Mouse (Mus musculus) heart, embryonic 11.5 days (tissue): ENCODE measurements at regions not wholly inside any gene's neighbourhood (a gene's known extent, or its start where the extent isn't known, plus 50 kb on each side); places are given as distances from the start of the nearest gene placed in this dataset.
A peak's percentile ranks its signal among the peaks of the same experiment; 100 is the strongest.

Experiments used
- ATAC-seq: fragments of 200-750 bp; cut with Nextera tagmentation; replicated peaks from 2 replicates; pipeline ENCODE4 v1.8.0; 2017; ENCODE audit warnings: moderate library complexity; ENCODE audit not compliant: insufficient number of reproducible peaks, low FRiP score, low TSS enrichment
- H3K27ac ChIP-seq: fragments of 300-500 bp; sonication (generic); 2 replicates; pipeline ENCODE4 v1.5.1; 2014; ENCODE audit warnings: mild to moderate bottlenecking, low read depth, low read length
- H3K27me3 ChIP-seq: fragments of 300-500 bp; sonication (generic); 2 replicates; pipeline ENCODE4 v1.6.1; 2014; ENCODE audit warnings: mild to moderate bottlenecking, low read length, mixed read lengths; ENCODE audit not compliant: control insufficient read depth, insufficient read depth
- H3K36me3 ChIP-seq: fragments of 300-500 bp; sonication (generic); 2 replicates; pipeline ENCODE4 v1.6.1; 2014; ENCODE audit warnings: mild to moderate bottlenecking, low read length, moderate library complexity, mixed read lengths; ENCODE audit not compliant: control insufficient read depth, insufficient read depth
- H3K4me1 ChIP-seq: fragments of 300-500 bp; sonication (generic); 2 replicates; pipeline ENCODE4 v1.6.1; 2014; ENCODE audit warnings: low read length; ENCODE audit not compliant: control insufficient read depth, insufficient read depth
- H3K4me2 ChIP-seq: fragments of 300-500 bp; sonication (generic); 2 replicates; pipeline ENCODE4 v1.6.1; 2014; ENCODE audit warnings: mild to moderate bottlenecking, moderate library complexity
- H3K4me3 ChIP-seq: fragments of 300-500 bp; sonication (generic); 2 replicates; pipeline ENCODE4 v1.5.1; 2014; ENCODE audit warnings: low read depth, low read length
- H3K9ac ChIP-seq: fragments of 300-500 bp; sonication (generic); 2 replicates; pipeline ENCODE4 v1.6.1; 2014; ENCODE audit warnings: mild to moderate bottlenecking, low read depth, low read length, moderate library complexity
- H3K9me3 ChIP-seq: fragments of 300-500 bp; sonication (generic); replicated peaks from 2 replicates; pipeline ENCODE4 v1.6.1; 2016; ENCODE audit warnings: low read length; ENCODE audit not compliant: control insufficient read depth
- WGBS: fragments of 180-500 bp; shearing (Covaris S2); extraction: QIAGEN DNeasy Blood & Tissue Kit; methylation state at CpG from one replicate; pipeline ENCODE4 v1.1.7; 2014; ENCODE audit not compliant: insufficient replicate concordance; 5-methylcytosine and 5-hydroxymethylcytosine counted together

DNA sequence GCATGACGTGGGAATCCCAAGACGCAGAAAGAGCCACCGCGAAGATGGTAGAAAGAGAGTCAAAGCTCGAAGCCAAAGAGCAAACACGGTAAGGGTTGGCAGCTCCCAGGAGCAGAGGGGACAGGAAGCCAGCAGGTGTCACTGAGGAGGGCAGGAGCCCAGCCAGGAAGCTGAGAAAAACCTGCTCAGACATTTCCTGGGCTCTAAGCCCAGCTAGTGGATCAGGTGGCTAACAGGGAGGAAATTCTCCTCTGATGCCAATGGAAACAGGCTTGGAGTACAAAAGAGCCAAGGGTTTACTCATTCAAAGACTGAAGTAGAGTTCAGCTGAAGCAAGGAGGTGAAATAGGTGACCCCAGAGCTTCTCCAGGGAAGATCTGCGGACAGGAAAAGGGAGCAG lies 368.9 kb downstream of the Nkx6-1 start:
- Histone ChIP-seq H3K27ac (no peak overlapping the region), H3K27me3 (no peaks in the 10 kb centered on the region), H3K36me3 (no peaks in the 10 kb centered on the region), H3K4me1 (no peaks in the 10 kb centered on the region), H3K4me2 (no peak overlapping the region), H3K9ac (no peak overlapping the region), H3K4me3 (no peak overlapping the region), H3K9me3 (no peaks in the 10 kb centered on the region)
- WGBS = 69% methylated on average over 7 of the region's 7 CpGs
- no peak for ATAC-seq

DNA sequence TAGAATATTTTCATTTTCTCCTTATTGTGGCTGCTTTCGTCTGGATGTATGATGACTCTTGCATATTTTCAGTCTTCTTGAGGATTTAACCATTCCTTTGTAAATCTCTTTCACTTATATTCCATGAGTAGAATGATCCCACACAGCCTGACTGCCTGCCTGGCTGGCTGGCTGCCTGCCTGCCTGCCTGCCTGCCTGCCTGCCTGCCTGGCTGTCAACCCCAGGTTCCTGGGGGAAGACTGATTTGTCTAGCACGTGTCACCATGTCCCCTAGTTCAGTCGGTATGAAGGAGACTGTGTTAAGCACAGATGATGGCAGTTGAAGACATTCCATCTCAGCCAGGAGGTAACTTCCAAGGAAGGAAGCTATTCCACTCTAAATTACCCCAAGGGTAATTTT lies 370.8 kb downstream of the Nkx6-1 start:
- no peak for ATAC-seq
- no peak overlapping the region for H3K27ac ChIP-seq

DNA sequence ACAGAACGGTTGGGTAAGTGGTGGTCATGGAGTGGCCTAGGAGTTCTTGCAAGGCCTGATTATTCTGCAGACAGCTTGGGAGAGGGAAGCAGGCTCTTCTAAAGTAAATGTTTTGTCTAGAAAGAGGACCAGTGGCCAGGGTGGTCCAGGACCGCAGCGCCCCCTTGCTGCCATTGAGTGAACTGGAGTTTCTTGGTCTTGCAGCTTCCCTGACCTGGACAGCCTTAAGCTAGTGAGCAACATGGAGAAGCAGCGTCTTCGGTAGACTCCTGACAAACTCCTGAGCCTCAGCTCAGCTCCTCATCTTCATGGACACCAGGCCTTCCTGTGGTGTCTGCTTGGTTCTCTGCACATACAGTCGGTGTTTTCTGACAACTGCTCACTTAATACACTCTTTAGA lies 376.4 kb downstream of the Nkx6-1 start:
- no peak for ATAC-seq
- H3K9ac ChIP-seq = no peak overlapping the region
- H3K36me3 ChIP-seq = no peaks in the 10 kb centered on the region
- no peak overlapping the region for H3K4me2 ChIP-seq
- no peaks in the 10 kb centered on the region for H3K9me3 ChIP-seq
- no peaks in the 10 kb centered on the region for H3K27me3 ChIP-seq
- H3K4me1 ChIP-seq = no peaks in the 10 kb centered on the region
- 55% methylated on average over 6 of the region's 6 CpGs for WGBS
- H3K4me3 ChIP-seq = no peak overlapping the region
- no peak overlapping the region for H3K27ac ChIP-seq

More for the DNA sequence above, 370.8 kb downstream of the Nkx6-1 start:
- H3K9me3 ChIP-seq = no peaks in the 10 kb centered on the region
- WGBS = 50% methylated on average over 3 of the region's 3 CpGs
- no peak overlapping the region for H3K9ac ChIP-seq
- H3K36me3 ChIP-seq = no peaks in the 10 kb centered on the region
- H3K4me1 ChIP-seq = no peaks in the 10 kb centered on the region
- H3K27me3 ChIP-seq = no peaks in the 10 kb centered on the region
- no peak overlapping the region for H3K4me2 ChIP-seq
- no peak overlapping the region for H3K4me3 ChIP-seq

DNA sequence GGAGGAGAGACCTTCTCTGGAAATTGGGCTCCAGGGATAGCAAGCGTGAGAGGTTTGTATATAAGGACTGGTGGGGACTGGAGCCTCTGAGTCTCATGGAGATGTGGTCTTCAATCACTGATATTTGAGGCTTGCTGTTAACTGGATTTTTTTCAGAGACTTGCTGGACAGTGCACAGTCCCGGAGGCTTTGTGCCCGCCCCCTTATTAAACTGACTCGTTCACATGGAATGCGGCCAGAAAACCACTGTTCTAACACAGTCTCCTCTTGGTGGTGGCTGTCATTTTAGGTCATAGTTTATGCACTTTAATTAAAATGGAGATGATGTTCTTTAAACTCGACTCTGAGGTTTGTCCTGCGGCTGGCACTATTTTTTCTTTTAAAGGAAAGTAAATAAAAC lies 378.9 kb downstream of the Nkx6-1 start:
- no peak overlapping the region for H3K4me3 ChIP-seq
- no peak for ATAC-seq
- H3K4me1 ChIP-seq = no peaks in the 10 kb centered on the region
- WGBS = 62% methylated on average over 7 of the region's 7 CpGs
- no peak overlapping the region for H3K27ac ChIP-seq
- no peaks in the 10 kb centered on the region for H3K9me3 ChIP-seq
- H3K36me3 ChIP-seq = no peaks in the 10 kb centered on the region
- H3K27me3 ChIP-seq = no peaks in the 10 kb centered on the region
- no peak overlapping the region for H3K9ac ChIP-seq
- no peak overlapping the region for H3K4me2 ChIP-seq

DNA sequence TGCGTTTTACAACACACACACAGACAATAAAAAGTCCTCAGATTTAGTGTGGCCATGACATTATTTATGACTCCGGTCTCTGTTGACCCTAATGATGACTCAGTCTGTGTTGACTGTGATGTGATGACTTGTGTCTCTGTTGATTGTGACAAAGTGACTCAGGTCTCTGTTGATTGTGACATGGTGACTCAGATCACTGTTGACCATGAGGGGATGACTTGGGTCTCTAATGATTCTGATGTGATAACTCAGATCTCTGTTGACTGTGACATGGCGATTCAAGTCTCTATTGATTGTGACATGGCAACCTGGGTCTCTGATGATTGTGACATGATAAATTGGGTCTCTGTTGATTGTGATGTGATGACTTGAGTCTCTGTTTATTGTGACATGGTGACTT lies 405.0 kb downstream of the Gpat3 start:
- no peak overlapping the region for H3K4me3 ChIP-seq
- no peak overlapping the region for H3K9ac ChIP-seq
- no peaks in the 10 kb centered on the region for H3K36me3 ChIP-seq
- H3K4me2 ChIP-seq = no peak overlapping the region
- WGBS = 82% methylated on average over 3 of the region's 3 CpGs
- no peak overlapping the region for H3K27ac ChIP-seq
- no peaks in the 10 kb centered on the region for H3K27me3 ChIP-seq
- H3K4me1 ChIP-seq = no peaks in the 10 kb centered on the region
- no peak for ATAC-seq
- no peaks in the 10 kb centered on the region for H3K9me3 ChIP-seq

DNA sequence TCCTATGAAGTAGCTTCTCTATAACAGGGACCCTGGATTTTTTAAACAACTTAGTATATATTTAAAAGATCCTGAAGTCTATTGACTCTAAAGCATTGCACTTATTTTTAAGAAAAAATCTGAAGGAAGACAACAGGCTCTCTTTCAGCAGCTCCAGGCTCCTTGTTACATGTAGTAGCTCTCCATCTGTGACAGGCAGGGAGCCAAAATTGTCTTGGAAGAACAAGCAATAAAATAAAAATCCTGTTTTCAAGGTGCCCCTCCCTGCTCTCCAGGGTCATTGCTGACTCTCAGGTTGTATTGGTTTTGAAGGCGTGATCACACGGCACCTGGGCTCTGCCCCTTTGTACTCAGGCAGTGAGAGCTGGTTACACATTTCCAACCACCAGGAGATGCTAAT lies 397.1 kb downstream of the Gpat3 start:
- ATAC-seq = no peak
- 77% methylated on average over 2 of the region's 2 CpGs for WGBS
- H3K4me2 ChIP-seq = no peak overlapping the region
- no peaks in the 10 kb centered on the region for H3K27me3 ChIP-seq
- H3K4me3 ChIP-seq = no peak overlapping the region
- H3K36me3 ChIP-seq = no peaks in the 10 kb centered on the region
- H3K9me3 ChIP-seq = no peaks in the 10 kb centered on the region
- H3K9ac ChIP-seq = no peak overlapping the region
- no peak overlapping the region for H3K27ac ChIP-seq
- H3K4me1 ChIP-seq = no peaks in the 10 kb centered on the region

DNA sequence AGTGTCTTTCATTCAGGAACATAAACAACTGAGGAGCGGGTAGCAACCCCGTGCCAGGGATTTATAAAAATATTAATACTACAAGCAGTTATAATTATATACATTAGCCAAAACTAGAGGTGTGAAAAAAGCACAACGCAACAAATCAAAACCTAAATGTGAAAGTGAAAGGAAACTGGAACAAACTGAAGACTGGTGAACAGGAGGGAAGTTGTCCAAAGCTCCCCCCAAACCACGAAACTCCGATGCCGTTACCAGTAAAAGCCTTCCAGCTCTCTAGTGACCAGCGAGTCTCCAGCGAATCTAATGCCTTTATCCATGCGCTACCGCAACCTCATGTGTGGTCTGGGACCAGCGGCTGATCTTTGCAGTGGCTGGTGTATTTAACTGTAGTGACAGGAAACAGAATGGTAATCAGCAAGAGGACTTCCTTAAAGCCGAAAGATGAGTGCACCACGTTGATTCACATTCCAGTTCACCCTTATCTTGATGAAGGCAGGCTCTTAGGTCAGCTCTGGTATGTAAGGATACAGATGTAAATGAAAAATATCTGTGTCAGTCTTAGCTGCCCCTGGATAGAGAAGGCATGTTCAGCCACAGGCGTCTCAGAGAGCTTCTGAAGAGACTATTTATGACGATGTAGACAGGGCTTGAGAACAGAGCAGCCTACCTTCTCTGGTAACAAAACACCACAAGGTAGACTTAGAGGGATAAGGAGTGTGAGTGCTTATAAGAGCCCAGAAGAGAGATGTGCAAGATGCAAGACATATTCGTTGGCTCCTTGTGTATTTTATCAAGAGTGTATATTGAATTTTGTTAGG lies 394.0 kb downstream of the Gpat3 start:
- peak overlapping the region; percentile 0; the same call in 1 of the 2 replicates for H3K4me2 ChIP-seq
- WGBS = 54% methylated on average over 16 of the region's 16 CpGs
- H3K4me1 ChIP-seq = no peaks in the 10 kb centered on the region
- no peaks in the 10 kb centered on the region for H3K27me3 ChIP-seq
- no peak overlapping the region for H3K27ac ChIP-seq
- H3K36me3 ChIP-seq = no peaks in the 10 kb centered on the region
- no peaks in the 10 kb centered on the region for H3K9me3 ChIP-seq
- H3K9ac ChIP-seq = no peak overlapping the region
- H3K4me3 ChIP-seq = no peak overlapping the region
- no peak for ATAC-seq

DNA sequence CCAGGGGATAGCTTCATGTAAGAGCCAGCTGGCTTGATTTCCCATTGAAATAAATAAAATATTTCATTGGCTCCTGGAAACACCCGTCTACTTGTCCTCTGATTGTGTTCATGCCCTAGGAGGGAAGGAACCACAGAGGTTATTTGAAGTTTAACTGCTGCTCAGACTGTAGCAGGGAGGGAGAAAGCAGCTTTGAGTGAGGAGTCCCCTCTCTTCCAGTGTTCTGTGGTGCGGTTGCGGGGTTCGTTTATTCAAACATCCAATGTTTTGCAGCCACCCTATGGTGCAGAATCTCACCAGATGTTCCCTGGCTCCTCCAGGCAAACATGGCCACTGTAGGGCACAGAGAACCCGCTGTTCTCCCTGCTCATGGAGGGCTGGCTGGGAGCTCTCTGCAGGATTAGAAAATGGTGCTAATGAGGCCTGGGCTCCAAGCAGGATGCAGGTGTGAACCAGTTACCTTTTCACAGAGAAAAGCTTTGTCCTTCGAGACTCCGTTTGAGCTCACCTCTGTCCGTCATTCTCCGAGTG lies 390.7 kb downstream of the Gpat3 start:
- Histone ChIP-seq H3K36me3 (no peaks in the 10 kb centered on the region), H3K4me2 (no peak overlapping the region), H3K4me3 (no peak overlapping the region), H3K9ac (no peak overlapping the region), H3K4me1 (no peaks in the 10 kb centered on the region), H3K27me3 (no peaks in the 10 kb centered on the region), H3K27ac (no peak overlapping the region), H3K9me3 (no peaks in the 10 kb centered on the region)
- WGBS = 66% methylated on average over 9 of the region's 9 CpGs
- no peak for ATAC-seq

DNA sequence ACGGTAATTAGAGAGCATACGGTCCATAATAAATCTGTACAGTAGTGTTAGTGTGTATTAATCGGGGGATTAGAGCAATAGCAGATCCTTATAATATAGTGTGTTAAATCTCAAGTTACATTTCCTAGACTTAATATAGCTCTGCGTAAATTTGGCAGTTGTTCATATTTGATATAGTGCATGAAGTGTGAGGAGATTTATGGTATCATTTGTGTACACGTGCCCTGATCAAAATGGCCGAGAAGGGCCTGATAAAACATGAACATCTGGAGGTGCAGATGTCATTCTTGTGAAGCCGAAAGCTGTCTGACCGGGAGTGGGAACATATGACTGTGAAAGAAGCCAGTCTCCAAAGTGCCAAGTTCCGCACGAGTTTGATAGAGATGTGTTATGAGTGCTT lies 376.9 kb downstream of the Gpat3 start:
- H3K4me3 ChIP-seq = no peak overlapping the region
- H3K9ac ChIP-seq = no peak overlapping the region
- ATAC-seq = no peak
- H3K27me3 ChIP-seq = no peaks in the 10 kb centered on the region
- H3K27ac ChIP-seq = no peak overlapping the region
- H3K36me3 ChIP-seq = no peaks in the 10 kb centered on the region
- WGBS = 83% methylated on average over 10 of the region's 10 CpGs
- H3K9me3 ChIP-seq = no peaks in the 10 kb centered on the region
- no peaks in the 10 kb centered on the region for H3K4me1 ChIP-seq
- H3K4me2 ChIP-seq = no peak overlapping the region
